Mouse (Mus musculus) ES-E14 (cell line): Measurements from ENCODE around the gene Tpst1. TPM values are rescaled to one million over a fixed set of nuclear protein-coding genes. Genes with fewer than 3 reads are reported as not detected.

ENCODE experiments used
- DNase-seq: peaks from one replicate; pipeline ENCODE4 v3.0.0-alpha.2; 2013; ENCODE audit warnings: low read depth, low spot score
- H3K27ac ChIP-seq: 2 replicates; pipeline ENCODE4 v1.5.1; 2012; ENCODE audit warnings: low read depth, mild to moderate bottlenecking, low read length, moderate library complexity, mixed read lengths; ENCODE audit not compliant: poor library complexity, insufficient read depth, severe bottlenecking
- H3K36me3 ChIP-seq: 2 replicates; pipeline ENCODE4 v1.6.1; 2012; ENCODE audit warnings: mild to moderate bottlenecking, low read length, moderate library complexity, mixed read lengths; ENCODE audit not compliant: control insufficient read depth, poor library complexity, insufficient read depth, severe bottlenecking
- H3K4me1 ChIP-seq, 2 experiments: fragments of 150-350 bp in 1 of 2; sonication (generic) in 1 of 2; 2 replicates each; pipeline ENCODE4 v1.6.1; 2012; ENCODE audit warnings: low read length in 2 of 2, mild to moderate bottlenecking in 1 of 2, mixed read lengths in 1 of 2; ENCODE audit not compliant: control insufficient read depth in 2 of 2, insufficient read depth in 2 of 2, poor library complexity in 1 of 2
- H3K4me3 ChIP-seq, 2 experiments: fragments of 150-350 bp in 1 of 2; sonication (generic) in 1 of 2; 2 replicates each; pipeline ENCODE4 v1.5.1; 2012; ENCODE audit warnings: low read length in 2 of 2, low read depth in 1 of 2, mild to moderate bottlenecking in 1 of 2, mixed read lengths in 1 of 2; ENCODE audit not compliant: insufficient read depth in 1 of 2, poor library complexity in 1 of 2, severe bottlenecking in 1 of 2
- H3K9ac ChIP-seq: 2 replicates; pipeline ENCODE4 v1.6.1; 2012; ENCODE audit warnings: low read depth, mild to moderate bottlenecking, low read length, mixed read lengths; ENCODE audit not compliant: poor library complexity, insufficient read depth, severe bottlenecking
- H3K9me3 ChIP-seq: fragments of 150-350 bp; sonication (generic); 2 replicates; pipeline ENCODE4 v1.6.1; 2012; ENCODE audit warnings: low read depth, mild to moderate bottlenecking, low read length; ENCODE audit not compliant: control insufficient read depth, insufficient read depth
- CHD2 ChIP-seq: IDR thresholded peaks from 2 replicates; pipeline ENCODE4 v1.6.1; 2014; ENCODE audit warnings: mild to moderate bottlenecking, low read depth, low read length, inconsistent platforms
- HCFC1 ChIP-seq: IDR thresholded peaks from 2 replicates; pipeline ENCODE4 v1.6.1; 2012; ENCODE audit warnings: low read length, inconsistent platforms, borderline replicate concordance; ENCODE audit not compliant: insufficient read depth
- MAFK ChIP-seq: IDR thresholded peaks from 2 replicates; pipeline ENCODE4 v1.6.1; 2014; ENCODE audit warnings: mild to moderate bottlenecking, low read depth, low read length, inconsistent platforms; ENCODE audit not compliant: insufficient read depth
- ZC3H11A ChIP-seq: IDR thresholded peaks from 2 replicates; pipeline ENCODE4 v1.6.1; 2012; ENCODE audit warnings: low read depth, mild to moderate bottlenecking, inconsistent platforms, low read length, borderline replicate concordance
- ZNF384 ChIP-seq: IDR thresholded peaks from 2 replicates; pipeline ENCODE4 v1.6.1; 2012; ENCODE audit warnings: low read depth, low read length, inconsistent platforms
- in situ Hi-C, 2 experiments: fragments of 600-800 bp; cut with MboI; formaldehyde crosslinking; loops; one replicate each; pipeline ENCODE4 v1.15.1; 2025; ENCODE audit warnings: low sequenced_read_pairs in 2 of 2, inconsistent platforms in 1 of 2; ENCODE audit not compliant: unreplicated experiment in 2 of 2
- total RNA-seq: library from RNA; depleted of rRNA; stranded (reverse); fragments of 300-350 nt; gene quantifications from 2 replicates; pipeline ENCODE4 v1.2.3, GENCODE M21; 2012

Gene Tpst1
- total RNA-seq, 1 experiment = 51.4 TPM

- TF ChIP-seq MAFK (no peak), CHD2 (no peak), ZNF384 (no peak), ZC3H11A (no peak), HCFC1 (no peak)
- Histone ChIP-seq H3K9me3 (no peaks in the 10 kb centered on the region), H3K9ac (no peak overlapping the region), H3K36me3 (peaks cover 11% of the 10 kb centered on the region), H3K4me1 (peaks cover 1 to 2% of the 10 kb centered on the region in 2 experiments; a peak in 1 of 4 replicates), H3K4me3 (no peak overlapping the region), H3K27ac (no peak overlapping the region)
- in situ Hi-C loops = no loop called here
- no peak for DNase-seq
Observed at GRCm38 (mm10) chr5:130088008-130088407, 14.9 kb downstream of the Tpst1 start.

DNA sequence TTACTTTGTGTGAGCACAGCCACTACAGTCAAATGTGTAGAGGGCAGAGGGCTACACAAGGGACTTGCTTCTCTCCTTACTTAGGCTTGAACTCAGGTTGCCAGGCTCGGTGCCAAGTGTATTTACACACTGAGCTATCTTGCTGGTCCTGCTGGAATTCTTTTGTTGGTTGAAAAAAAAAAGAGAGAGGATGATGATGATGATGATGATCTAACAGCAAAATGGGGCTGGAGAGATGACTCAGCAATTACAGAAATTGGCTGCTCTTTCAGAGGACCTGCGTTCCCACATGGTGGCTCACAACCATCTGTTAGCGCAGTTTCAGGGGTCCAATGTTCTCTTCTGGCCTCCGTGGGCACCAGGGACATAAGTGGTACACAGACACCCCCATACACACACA is 15.5 kb downstream of the Tpst1 start:
- H3K36me3 ChIP-seq = peaks cover 11% of the 10 kb centered on the region
- no peak overlapping the region for H3K9ac ChIP-seq
- H3K4me3 ChIP-seq = no peak overlapping the region
- in situ Hi-C loops = no loop called here
- DNase-seq = no peak
- H3K9me3 ChIP-seq = no peaks in the 10 kb centered on the region
- H3K27ac ChIP-seq = no peak overlapping the region
- TF ChIP-seq ZNF384 (no peak), MAFK (peak; percentile 84), CHD2 (no peak), ZC3H11A (no peak), HCFC1 (no peak)
- peaks cover 1 to 2% of the 10 kb centered on the region in 2 experiments; a peak in 1 of 4 replicates for H3K4me1 ChIP-seq

DNA sequence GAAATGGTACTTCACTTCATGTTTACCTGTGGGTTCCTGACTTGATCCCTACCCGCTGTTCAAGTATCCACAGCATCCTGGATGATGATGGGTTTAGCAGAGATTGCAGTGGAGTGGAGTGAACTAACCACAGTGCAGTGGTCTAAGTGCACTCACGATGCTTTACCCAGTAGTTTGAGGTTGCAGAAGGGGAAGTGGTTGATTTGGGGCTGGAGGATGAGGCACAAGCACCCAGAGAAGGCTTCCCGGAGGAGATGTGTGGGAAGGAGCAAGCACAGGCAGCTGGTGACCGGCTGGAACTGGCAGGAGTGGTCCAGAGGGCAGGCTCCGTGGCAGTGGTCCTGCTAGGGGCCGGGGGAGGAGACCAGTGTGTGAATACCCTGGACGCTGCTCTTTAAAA is 16.1 kb downstream of the Tpst1 start:
- TF ChIP-seq ZC3H11A = no peak
- no peak for TF ChIP-seq CHD2
- no peak for TF ChIP-seq HCFC1
- no peak for TF ChIP-seq MAFK
- no peak for TF ChIP-seq ZNF384
- in situ Hi-C loops = no loop called here
- H3K4me1 ChIP-seq = peaks cover 1 to 2% of the 10 kb centered on the region in 2 experiments; a peak in 1 of 4 replicates
- H3K27ac ChIP-seq = no peak overlapping the region
- no peaks in the 10 kb centered on the region for H3K9me3 ChIP-seq
- H3K9ac ChIP-seq = no peak overlapping the region
- H3K36me3 ChIP-seq = peaks cover 11% of the 10 kb centered on the region
- DNase-seq = no peak
- H3K4me3 ChIP-seq = no peak overlapping the region

GRCm38 (mm10) chr5:130089626-130090393 is 16.7 kb downstream of the Tpst1 start:
- DNase-seq = no peak
- in situ Hi-C loops = no loop called here
- Histone ChIP-seq H3K4me3 (no peak overlapping the region), H3K36me3 (peaks cover 11% of the 10 kb centered on the region), H3K27ac (no peak overlapping the region), H3K9ac (no peak overlapping the region), H3K4me1 (peaks cover 1 to 2% of the 10 kb centered on the region in 2 experiments; a peak in 1 of 4 replicates), H3K9me3 (no peaks in the 10 kb centered on the region)
- TF ChIP-seq HCFC1 (no peak), CHD2 (no peak), ZC3H11A (no peak), MAFK (no peak), ZNF384 (no peak)
